Mouse (Mus musculus): ENCODE results near the gene Ttll10.

Ttll10 gene

DNA sequence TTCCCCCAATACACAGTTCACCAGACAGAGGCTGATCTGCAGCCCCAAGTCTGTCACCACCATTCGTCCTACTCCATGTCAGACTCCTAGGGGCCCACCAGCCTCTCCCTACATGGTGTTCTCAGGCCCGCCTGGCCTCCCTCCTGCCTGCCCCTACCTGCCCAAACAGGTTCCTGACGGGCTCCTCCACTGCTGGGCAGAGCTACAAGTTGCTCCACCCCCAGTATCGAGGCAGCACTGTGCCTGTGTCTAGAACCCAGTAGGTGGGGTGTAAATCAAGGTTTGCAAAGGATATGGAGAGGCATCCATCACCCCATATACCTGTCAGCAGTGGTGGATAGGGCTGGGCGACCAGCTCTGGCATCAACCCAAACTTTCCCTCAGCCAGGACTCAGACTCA lies at the start of gene Ttll10:
Gene Ttll10, minus strand, starts transcription at position 154 of the 400 bp plus-strand sequence.
- DNase-seq (ENCODE audit: low read depth, low spot score), result no peak

GRCm38 (mm10) chr4:156103342-156103741 lies 44.1 kb upstream of the Ttll10 start:
- DNase-seq (ENCODE audit: low read depth, low spot score), result no peak

- peak; percentile 17 for DNase-seq (ENCODE audit: low read depth, low spot score)
These were observed 42.3 kb upstream of the Ttll10 start for GRCm38 (mm10) chr4:156101481-156101903.

DNA sequence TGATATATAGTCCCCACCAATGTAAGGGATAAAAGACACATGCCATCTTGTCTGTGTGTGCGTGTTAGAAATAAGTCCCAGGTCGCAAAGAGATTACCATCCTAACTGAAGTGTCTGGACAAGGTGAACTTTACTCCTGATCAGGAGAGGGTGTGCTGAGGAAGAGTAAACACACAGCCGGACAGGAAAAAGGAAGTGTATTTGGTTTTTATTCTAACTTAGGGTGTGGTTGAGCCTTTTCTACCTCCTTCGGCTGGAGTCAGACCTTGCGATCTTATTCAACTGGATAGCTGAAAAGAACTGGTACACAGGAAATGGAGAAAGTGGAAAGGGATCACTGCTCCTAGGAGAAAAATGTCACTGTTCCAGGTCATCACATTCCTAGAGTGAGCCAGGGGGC lies 41.3 kb upstream of the Ttll10 start:
- no peak for DNase-seq (ENCODE audit: low read depth, low spot score)

- no peak for DNase-seq (ENCODE audit: low read depth, low spot score)
These were observed 40.2 kb upstream of the Ttll10 start for GRCm38 (mm10) chr4:156099427-156099826.

DNA sequence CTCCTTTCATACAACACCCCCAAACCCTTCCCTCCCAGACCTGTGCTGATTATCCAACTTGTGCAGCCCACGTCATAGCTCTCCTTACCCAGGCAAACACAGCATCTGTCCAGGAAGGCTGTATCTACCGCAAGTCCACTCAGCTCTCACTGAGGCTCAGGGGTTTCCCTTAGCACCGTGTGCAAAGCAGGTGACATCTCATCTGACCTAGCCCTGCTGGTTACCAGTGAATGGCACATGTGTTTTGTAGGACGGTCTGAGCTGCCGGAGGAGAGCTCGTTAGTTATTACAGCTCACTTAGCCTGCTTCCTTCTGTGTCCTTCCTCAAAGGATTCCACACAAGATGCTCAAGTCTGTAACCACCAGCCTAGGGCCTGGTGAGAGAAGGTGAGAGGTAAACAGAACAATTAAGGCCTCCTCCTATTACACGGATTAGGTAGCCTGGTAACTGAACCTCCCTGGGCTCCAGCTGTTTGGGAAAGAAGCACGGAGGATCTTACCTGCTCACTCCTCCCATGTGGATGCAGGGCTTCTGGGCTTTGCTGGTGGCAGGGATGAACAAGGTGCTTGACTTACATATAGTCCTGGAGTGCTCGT lies 38.7 kb upstream of the Ttll10 start:
- DNase-seq (ENCODE audit: low read depth, low spot score), result no peak

- no peak for DNase-seq (ENCODE audit: low read depth, low spot score)
These were observed 37.0 kb upstream of the Ttll10 start for GRCm38 (mm10) chr4:156096191-156096590.

- DNase-seq (ENCODE audit: low read depth, low spot score), result no peak
These were observed 34.5 kb upstream of the Ttll10 start for GRCm38 (mm10) chr4:156093758-156094157.

DNA sequence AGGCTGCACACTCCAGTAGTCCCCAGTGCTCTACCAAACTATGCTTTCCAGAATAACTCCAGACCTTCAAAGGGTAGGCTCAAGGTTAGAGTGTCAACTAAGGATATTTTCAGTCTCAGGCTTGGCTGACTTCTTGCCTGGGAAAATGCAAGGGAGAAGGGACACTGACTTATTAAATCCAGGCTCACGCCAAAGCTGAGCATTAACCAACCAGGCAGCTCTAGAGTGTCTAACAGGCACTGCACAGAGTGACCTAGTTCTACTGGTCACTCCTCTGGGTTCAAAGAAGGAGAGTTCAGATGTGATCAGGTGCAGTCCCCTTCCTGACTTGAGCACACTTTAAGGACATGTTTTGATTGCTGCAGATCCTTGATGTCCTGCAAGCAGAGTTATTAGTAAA lies 33.6 kb upstream of the Ttll10 start:
- DNase-seq (ENCODE audit: low read depth, low spot score), result no peak

DNA sequence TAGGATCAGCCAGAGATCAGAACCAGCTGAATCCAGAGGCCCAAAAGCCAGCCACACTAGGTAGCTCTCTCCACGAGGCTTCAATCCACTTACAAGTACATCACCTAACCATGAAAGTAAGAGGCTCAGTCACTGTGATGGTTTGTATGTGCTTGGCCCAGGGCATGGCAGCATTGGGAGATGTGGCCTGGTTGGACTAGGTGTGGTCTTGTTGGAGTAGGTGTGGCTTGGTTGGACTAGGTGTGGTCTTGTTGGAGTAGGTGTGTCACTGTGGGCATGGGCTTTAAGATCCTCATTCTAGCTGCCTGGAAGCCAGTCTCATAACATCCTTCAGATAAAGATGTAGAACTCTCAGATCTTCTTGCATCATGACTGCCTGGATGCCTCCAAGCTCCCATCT lies 32.0 kb upstream of the Ttll10 start:
- no peak for DNase-seq (ENCODE audit: low read depth, low spot score)

DNA sequence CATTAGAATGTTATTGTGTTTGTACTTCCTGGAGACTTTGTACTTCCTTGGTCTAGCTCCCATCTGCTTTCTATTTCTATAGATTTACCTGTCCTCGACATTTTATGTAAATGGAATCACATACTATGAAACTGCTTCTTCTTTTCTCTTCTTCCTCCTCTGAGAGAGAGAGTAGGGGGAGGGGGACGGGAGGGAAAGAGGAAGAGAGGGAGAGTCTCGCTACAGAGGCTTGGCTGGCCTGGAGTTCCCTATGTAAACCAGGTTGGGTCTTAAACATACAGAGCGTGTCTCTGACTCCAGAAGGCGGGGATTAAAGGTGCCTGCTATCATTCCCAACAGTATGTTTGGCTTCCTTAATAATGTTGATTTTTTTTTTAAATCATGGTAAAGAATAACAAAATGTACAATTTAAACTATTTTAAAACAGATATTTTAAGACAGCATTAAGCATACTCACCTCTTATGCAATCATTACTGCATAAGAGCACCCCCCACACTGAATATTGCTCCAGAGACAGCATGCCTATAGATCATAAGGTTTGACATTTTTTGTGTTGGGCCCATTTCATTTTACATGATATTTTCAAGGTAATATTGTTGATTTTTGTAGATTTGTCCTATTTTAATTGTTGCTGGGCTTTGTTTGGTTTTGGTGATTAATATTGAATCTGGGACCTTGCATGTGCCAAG lies 28.3 kb upstream of the Ttll10 start:
- no peak for DNase-seq (ENCODE audit: low read depth, low spot score)

DNA sequence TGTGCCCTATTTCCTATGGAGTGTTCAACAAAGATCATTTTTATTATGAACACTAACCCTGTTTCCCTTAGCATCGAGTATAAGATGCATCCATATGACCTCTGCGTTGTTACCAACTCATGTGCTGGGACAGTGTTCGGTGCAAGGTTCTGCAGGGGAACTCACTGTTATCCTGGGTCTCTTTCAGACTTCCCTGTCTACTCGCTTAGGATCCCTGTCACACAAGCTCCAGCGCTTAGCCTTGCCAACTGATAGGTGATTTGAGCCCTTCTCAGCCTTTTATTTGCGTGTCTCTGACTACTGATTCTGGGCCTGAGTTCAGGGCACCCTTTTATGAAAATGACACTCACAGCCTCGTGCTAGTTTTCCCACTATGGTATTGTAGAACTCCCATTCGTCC lies 26.0 kb upstream of the Ttll10 start:
- DNase-seq (ENCODE audit: low read depth, low spot score), result no peak

- no peak for DNase-seq (ENCODE audit: low read depth, low spot score)
These were observed 25.1 kb upstream of the Ttll10 start for GRCm38 (mm10) chr4:156084096-156084879.

- DNase-seq (ENCODE audit: low read depth, low spot score), result no peak
These were observed 24.1 kb upstream of the Ttll10 start for GRCm38 (mm10) chr4:156083348-156083747.

- DNase-seq (ENCODE audit: low read depth, low spot score), result no peak
These were observed 23.5 kb upstream of the Ttll10 start for GRCm38 (mm10) chr4:156082621-156083234.

DNA sequence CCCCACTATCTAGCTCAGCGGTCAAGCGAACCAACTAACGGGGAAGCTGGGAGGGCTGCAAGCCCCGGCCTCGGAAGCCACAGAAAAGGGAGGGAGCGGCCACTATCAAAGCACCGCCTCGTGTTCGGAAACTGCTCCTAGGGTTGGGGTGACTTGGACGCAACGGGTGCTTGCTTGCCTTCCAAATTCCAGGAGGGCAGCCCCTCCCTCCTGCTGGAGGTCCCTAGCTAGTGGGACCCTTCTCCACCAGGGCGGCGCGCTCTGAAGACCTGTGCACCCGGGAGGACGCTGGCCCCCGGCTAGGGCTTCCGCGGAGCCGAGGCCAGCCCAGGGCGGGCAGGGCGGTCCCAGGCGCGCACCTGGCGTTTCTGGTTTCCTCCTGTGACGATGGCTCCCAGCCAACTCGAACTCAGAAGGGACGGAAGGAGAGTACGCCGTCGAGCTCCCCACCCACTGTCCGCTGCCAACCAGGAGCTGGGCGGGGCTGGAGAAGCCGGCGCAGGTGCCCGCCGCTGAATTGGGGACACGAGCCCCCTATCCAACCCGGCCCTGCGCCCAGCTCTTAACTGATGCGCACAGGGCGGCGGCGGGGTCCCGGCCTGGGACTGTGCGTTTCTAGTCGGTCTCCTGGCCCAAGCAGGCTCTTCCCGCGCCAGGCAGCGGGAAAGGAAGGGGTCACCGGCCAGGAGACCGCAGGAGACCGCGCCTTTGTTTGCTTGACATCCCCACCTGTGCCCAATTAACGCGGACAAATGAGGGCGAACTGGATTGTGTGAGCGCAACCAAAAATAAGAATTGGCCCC lies 18.5 kb upstream of the Ttll10 start:
- DNase-seq (ENCODE audit: low read depth, low spot score), result peak; percentile 79

DNA sequence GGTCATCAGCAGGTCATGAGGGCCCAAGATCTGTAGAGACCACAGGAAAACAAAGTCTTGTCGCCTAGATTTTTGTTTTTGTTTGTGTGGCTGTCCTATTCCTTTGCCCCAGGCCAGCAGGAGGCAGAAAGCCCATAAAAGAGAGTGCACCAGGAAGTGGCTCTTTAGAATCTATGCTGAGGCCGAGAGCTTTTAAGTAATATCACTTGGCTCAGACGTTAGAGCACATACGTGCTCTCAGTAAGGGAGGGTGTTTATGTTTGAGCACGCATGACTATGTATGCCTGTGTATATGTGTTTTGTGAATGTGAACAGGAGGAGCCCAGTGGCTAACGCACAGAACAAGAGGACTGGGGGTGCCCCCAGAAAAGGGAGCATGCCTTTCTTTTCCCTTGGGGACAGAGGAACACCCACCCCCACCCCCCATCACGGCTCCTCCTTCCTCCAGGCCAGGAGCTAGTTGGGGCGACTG lies 17.7 kb upstream of the Ttll10 start:
- peak; percentile 56 for DNase-seq (ENCODE audit: low read depth, low spot score)

DNA sequence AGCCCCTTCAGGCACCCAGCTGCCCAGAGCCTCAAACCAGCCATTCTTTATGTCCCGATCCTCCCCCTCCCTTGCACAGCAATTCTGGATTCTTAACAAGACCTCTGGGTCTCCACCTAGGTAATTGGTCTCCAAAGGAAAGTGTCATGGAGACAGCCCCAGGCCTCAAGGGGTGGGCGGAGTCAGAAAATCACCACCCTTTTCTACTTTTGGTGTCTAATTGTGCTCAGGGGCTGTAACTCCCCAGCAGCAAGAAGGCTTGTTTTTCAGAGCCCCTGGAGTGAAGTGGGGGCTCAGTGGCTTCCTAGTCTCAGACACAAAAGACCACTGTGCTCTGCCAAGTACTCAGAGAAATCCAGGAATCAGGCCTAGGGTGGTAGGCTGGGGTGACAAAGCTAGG lies 11.5 kb upstream of the Ttll10 start:
- no peak for DNase-seq (ENCODE audit: low read depth, low spot score)

DNA sequence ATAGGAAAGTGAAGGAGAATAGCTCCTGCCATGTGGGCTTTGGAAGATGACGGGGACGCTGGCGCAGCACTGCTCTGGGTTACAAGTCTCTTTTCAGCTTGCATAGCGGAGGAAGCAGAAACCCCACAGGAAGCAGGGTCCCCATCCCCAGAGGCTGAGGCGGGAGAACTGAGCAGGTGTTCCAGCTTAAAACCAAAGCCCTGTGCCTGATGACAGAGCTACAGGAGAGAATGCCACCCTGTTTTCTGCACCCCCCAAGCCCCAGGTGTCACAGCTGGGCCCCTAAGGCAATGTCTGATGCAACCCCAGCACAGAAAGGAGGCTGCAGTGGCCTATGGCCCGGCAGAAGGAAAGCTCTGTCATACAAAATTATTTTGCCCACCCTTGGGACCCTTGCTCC lies 11.1 kb upstream of the Ttll10 start:
- DNase-seq (ENCODE audit: low read depth, low spot score), result peak; percentile 31

DNA sequence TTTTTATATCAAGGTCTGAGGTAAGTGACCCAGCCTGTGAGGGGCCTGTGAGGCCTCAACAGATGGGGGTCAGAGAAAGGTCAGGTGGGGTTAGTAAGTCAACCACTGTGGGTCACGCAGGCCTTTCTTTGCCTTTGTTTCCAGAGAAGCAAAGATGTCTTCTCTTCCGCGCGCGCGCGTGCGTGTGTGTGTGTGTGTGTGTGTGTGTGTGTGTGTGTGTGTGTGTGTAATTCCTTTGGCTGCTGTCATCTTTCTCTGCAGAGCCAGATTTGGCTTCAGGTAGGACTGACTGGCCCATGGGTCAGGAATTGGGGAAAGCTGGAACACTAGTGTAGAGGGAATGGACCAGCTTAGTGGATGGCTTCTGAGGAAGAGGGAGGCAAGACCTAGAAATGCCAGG lies 10.5 kb upstream of the Ttll10 start:
- no peak for DNase-seq (ENCODE audit: low read depth, low spot score)

DNA sequence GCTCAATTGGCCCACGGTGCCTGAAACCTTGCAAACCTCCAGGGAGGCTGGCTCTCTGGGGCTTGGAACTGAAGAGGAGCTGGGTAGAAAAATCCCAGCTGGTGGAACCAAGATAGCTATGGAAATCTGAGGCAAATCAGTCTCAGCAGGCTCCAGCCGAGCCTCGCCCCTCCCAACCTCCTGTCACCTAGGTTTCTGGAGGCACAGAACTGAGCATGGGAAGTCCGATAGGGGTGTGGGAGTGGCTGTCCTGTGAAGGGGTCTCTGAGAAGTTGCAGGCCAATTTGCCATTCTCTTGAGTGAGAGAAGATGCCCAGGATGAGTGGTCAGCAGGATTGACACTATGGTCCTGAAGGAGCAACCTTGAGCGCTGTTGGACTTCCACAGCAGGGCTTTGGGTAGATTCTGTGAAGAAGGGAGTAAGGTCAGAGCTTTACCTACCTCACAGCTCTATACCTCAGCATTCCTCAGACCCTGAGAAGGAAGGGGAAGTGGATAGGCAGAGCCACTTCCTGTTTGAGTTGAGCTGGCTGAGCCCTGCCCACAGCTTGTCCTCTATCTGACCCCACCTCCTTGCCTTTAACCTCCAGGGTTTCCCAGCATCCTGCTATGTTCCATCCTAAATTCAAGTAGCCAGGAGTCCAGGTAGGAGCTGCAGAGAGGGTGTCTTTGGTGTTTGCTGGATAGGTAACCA lies 8.2 kb upstream of the Ttll10 start:
- DNase-seq (ENCODE audit: low read depth, low spot score), result peak; percentile 44

Data from CD4-positive helper T cell, adult 2 months (primary cell).